Mouse (Mus musculus) midbrain, embryonic 16.5 days (tissue): ENCODE data around the gene Tln2. TPM values are rescaled to one million over a fixed set of nuclear protein-coding genes. Genes with fewer than 3 reads are reported as not detected.

ENCODE experiments used
- ATAC-seq: fragments of 200-750 bp; cut with Nextera tagmentation; 2 replicates; pipeline ENCODE4 v1.8.0; 2017; ENCODE audit warnings: moderate TSS enrichment
- H3K27ac ChIP-seq: fragments of 300-500 bp; sonication (generic); 2 replicates; pipeline ENCODE4 v1.5.1; 2014; ENCODE audit warnings: mild to moderate bottlenecking, low read length, mixed read lengths
- H3K27me3 ChIP-seq: fragments of 300-500 bp; sonication (generic); 2 replicates; pipeline ENCODE4 v1.6.1; 2014; ENCODE audit warnings: low read depth, low read length, mixed read lengths; ENCODE audit not compliant: control insufficient read depth, insufficient read depth
- H3K36me3 ChIP-seq: fragments of 300-500 bp; sonication (generic); 2 replicates; pipeline ENCODE4 v1.6.1; 2014; ENCODE audit warnings: mild to moderate bottlenecking, low read length, moderate library complexity, mixed read lengths; ENCODE audit not compliant: control insufficient read depth, insufficient read depth
- H3K4me1 ChIP-seq: fragments of 300-500 bp; sonication (generic); 2 replicates; pipeline ENCODE4 v1.6.1; 2014; ENCODE audit warnings: mild to moderate bottlenecking, low read length, mixed read lengths; ENCODE audit not compliant: control insufficient read depth, insufficient read depth
- H3K4me2 ChIP-seq: fragments of 300-500 bp; sonication (generic); 2 replicates; pipeline ENCODE4 v1.6.1; 2014; ENCODE audit warnings: mild to moderate bottlenecking, low read length, mixed read lengths
- H3K4me3 ChIP-seq: fragments of 300-500 bp; sonication (generic); 2 replicates; pipeline ENCODE4 v1.5.1; 2014; ENCODE audit warnings: low read depth, mild to moderate bottlenecking, low read length, moderate library complexity, mixed read lengths
- H3K9ac ChIP-seq: fragments of 300-500 bp; sonication (generic); 2 replicates; pipeline ENCODE4 v1.6.1; 2014; ENCODE audit warnings: low read depth, low read length, mixed read lengths
- H3K9me3 ChIP-seq: fragments of 300-500 bp; sonication (generic); replicated peaks from 2 replicates; pipeline ENCODE4 v1.6.1; 2014; ENCODE audit warnings: mild to moderate bottlenecking, low read length, mixed read lengths; ENCODE audit not compliant: control insufficient read depth, poor library complexity, severe bottlenecking
- WGBS: fragments of 180-500 bp; shearing (Covaris S2); extraction: QIAGEN DNeasy Blood & Tissue Kit; methylation state at CpG from one replicate; pipeline ENCODE4 v1.1.7; 2014; 5-methylcytosine and 5-hydroxymethylcytosine counted together
- polyA plus RNA-seq: library from polyadenylated mRNA; unstranded; fragments of >200 nt; fragmentation: Nextera tagmentation; extraction: Ambion mirVana; gene quantifications from 2 replicates; pipeline ENCODE4 v1.2.1, GENCODE M21; 2015

Tln2 gene
- polyA plus RNA-seq, 1 experiment from 2014 or later: 24.8 TPM

- no peaks in the 10 kb centered on the region for H3K4me1 ChIP-seq
- H3K4me2 ChIP-seq: no peak overlapping the region
- no peaks in the 10 kb centered on the region for H3K27me3 ChIP-seq
- H3K27ac ChIP-seq: no peak overlapping the region
- ATAC-seq: no peak
- no peak overlapping the region for H3K4me3 ChIP-seq
- H3K9ac ChIP-seq: no peak overlapping the region
- H3K36me3 ChIP-seq: no peaks in the 10 kb centered on the region
- 87% methylated on average over 5 of the region's 5 CpGs for WGBS
- 0 out of 2 replicates have a peak, but pooled peaks cover 4% of the 10 kb centered on the region for H3K9me3 ChIP-seq
Observed at GRCm38 (mm10) chr9:67592726-67593125, 33.2 kb upstream of the Tln2 start.

GRCm38 (mm10) chr9:67587111-67587510, 27.6 kb upstream of the Tln2 start:
- WGBS: 69% methylated on average over 3 of the region's 3 CpGs
- H3K4me1 ChIP-seq: no peaks in the 10 kb centered on the region
- no peak overlapping the region for H3K4me2 ChIP-seq
- no peak overlapping the region for H3K9ac ChIP-seq
- H3K9me3 ChIP-seq: no peaks in the 10 kb centered on the region
- no peak overlapping the region for H3K27ac ChIP-seq
- no peaks in the 10 kb centered on the region for H3K36me3 ChIP-seq
- no peaks in the 10 kb centered on the region for H3K27me3 ChIP-seq
- H3K4me3 ChIP-seq: no peak overlapping the region
- ATAC-seq: no peak

GRCm38 (mm10) chr9:67586489-67586888, 27.0 kb upstream of the Tln2 start:
- H3K27me3 ChIP-seq: no peaks in the 10 kb centered on the region
- H3K4me1 ChIP-seq: no peaks in the 10 kb centered on the region
- H3K36me3 ChIP-seq: no peaks in the 10 kb centered on the region
- no peak for ATAC-seq
- no peak overlapping the region for H3K9ac ChIP-seq
- no peak overlapping the region for H3K4me3 ChIP-seq
- H3K4me2 ChIP-seq: no peak overlapping the region
- WGBS: 85% methylated on average over 1 of the region's 1 CpGs
- H3K27ac ChIP-seq: no peak overlapping the region
- H3K9me3 ChIP-seq: no peaks in the 10 kb centered on the region

GRCm38 (mm10) chr9:67584871-67585270, 25.4 kb upstream of the Tln2 start:
- Histone ChIP-seq H3K4me1 (no peaks in the 10 kb centered on the region), H3K27me3 (no peaks in the 10 kb centered on the region), H3K4me2 (no peak overlapping the region), H3K27ac (no peak overlapping the region), H3K9me3 (no peaks in the 10 kb centered on the region), H3K4me3 (no peak overlapping the region), H3K36me3 (no peaks in the 10 kb centered on the region), H3K9ac (no peak overlapping the region)
- WGBS: 89% methylated on average over 10 of the region's 10 CpGs
- ATAC-seq: no peak

GRCm38 (mm10) chr9:67581581-67582280, 22.2 kb upstream of the Tln2 start:
- 83% methylated on average over 10 of the region's 10 CpGs for WGBS
- Histone ChIP-seq H3K36me3 (no peaks in the 10 kb centered on the region), H3K9me3 (no peaks in the 10 kb centered on the region), H3K4me1 (no peaks in the 10 kb centered on the region), H3K9ac (no peak overlapping the region), H3K27me3 (no peaks in the 10 kb centered on the region), H3K27ac (no peak overlapping the region), H3K4me3 (no peak overlapping the region), H3K4me2 (no peak overlapping the region)
- ATAC-seq: no peak

- Histone ChIP-seq H3K4me1 (peaks cover 2% of the 10 kb centered on the region; the same call in 1 of the 2 replicates), H3K9me3 (no peaks in the 10 kb centered on the region), H3K4me3 (no peak overlapping the region), H3K4me2 (no peak overlapping the region), H3K9ac (no peak overlapping the region), H3K27me3 (no peaks in the 10 kb centered on the region), H3K27ac (no peak overlapping the region), H3K36me3 (no peaks in the 10 kb centered on the region)
- ATAC-seq: no peak
- WGBS: 85% methylated on average over 1 of the region's 1 CpGs
Observed at GRCm38 (mm10) chr9:67579541-67579940, 20.0 kb upstream of the Tln2 start.

- 82% methylated on average over 7 of the region's 7 CpGs for WGBS
- no peaks in the 10 kb centered on the region for H3K27me3 ChIP-seq
- no peak overlapping the region for H3K4me2 ChIP-seq
- H3K27ac ChIP-seq: no peak overlapping the region
- no peak overlapping the region for H3K4me3 ChIP-seq
- no peak overlapping the region for H3K9ac ChIP-seq
- H3K4me1 ChIP-seq: peaks cover 21% of the 10 kb centered on the region
- H3K9me3 ChIP-seq: no peaks in the 10 kb centered on the region
- ATAC-seq: no peak
- H3K36me3 ChIP-seq: no peaks in the 10 kb centered on the region
Observed at GRCm38 (mm10) chr9:67574721-67575248, 15.3 kb upstream of the Tln2 start.

GRCm38 (mm10) chr9:67573683-67573979, 14.1 kb upstream of the Tln2 start:
- Histone ChIP-seq H3K9me3 (no peaks in the 10 kb centered on the region), H3K9ac (no peak overlapping the region), H3K4me3 (no peak overlapping the region), H3K4me2 (no peak overlapping the region; the same call in none of the 2 replicates), H3K27me3 (no peaks in the 10 kb centered on the region), H3K27ac (peak overlapping the region; percentile 50; the same call in 1 of the 2 replicates), H3K4me1 (peaks cover 21% of the 10 kb centered on the region), H3K36me3 (no peaks in the 10 kb centered on the region)
- ATAC-seq: no peak
- whole genome bisulfite sequencing: 30% methylated on average over 3 of the region's 3 CpGs

GRCm38 (mm10) chr9:67572790-67573682, 13.5 kb upstream of the Tln2 start:
- peaks cover 21% of the 10 kb centered on the region for H3K4me1 ChIP-seq

More at GRCm38 (mm10) chr9:67572790-67573682, 13.5 kb upstream of the Tln2 start:
- H3K9me3 ChIP-seq: no peaks in the 10 kb centered on the region
- 20% methylated on average over 10 of the region's 10 CpGs for WGBS
- no peaks in the 10 kb centered on the region for H3K36me3 ChIP-seq
- peak; percentile 66 for ATAC-seq
- peak overlapping the region; percentile 50; the same call in 1 of the 2 replicates for H3K27ac ChIP-seq
- H3K27me3 ChIP-seq: no peaks in the 10 kb centered on the region
- peak overlapping the region; percentile 26 for H3K4me2 ChIP-seq
- no peak overlapping the region for H3K4me3 ChIP-seq
- H3K9ac ChIP-seq: 0 out of 2 replicates have a peak overlapping the region, but pooled peaks have one; percentile 30
